Mouse (Mus musculus): ENCODE measurements around the gene Adk.

DNA sequence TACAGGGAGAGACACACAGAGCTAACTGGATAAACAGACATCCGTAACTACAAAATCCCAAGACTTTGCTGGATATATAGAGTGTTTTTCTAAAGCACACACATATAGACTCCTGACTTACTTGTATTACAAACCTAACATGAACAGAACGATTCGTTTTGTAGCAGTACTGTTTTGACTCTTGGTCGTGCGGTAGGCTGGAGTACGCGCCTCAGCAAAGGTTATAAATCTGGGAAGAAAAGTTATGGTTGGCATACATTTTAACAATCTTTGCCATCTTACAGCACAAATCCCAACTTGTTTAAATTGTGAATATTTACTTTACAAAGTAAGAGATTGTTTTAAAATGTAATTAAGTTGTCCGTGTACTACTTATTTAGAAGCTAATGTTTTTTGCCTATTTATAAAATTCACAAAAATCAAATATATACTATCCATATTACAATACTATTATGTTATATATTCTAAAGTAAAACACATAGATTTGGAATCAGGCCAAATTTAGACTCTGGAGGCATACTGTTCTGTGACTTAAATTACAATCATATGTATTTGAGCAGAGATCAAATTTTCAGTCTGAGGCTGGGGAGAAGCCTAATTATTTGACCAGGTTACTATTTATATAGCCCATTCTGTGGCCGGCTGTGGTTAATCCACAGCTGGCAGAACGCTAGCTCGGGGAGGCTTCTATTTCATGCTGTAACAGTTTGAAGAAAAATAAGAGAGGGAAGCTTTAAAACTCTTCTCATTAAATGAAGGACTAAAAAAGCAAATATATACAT, 261.4 kb downstream of the Adk start:
- no peak for TF ChIP-seq POLR2A (IDR thresholded peaks at IDR 0.05; ENCODE audit: borderline replicate concordance, extremely low read depth, insufficient read depth, insufficient read length, poor library complexity, severe bottlenecking)
- no peak for TF ChIP-seq CTCF (IDR thresholded peaks at IDR 0.05; ENCODE audit: borderline replicate concordance, extremely low read depth, insufficient read depth, insufficient read length)
